ENCODE assay signal across 8 mouse cellular contexts in genomic region chr1:167239916-167240315, GRCm38 (mm10). TPM values are rescaled to one million over a fixed set of nuclear protein-coding genes. Genes with fewer than 3 reads are reported as not detected.
DNase-seq lines count a peak whose midpoint lies in the region; ATAC-seq lines count a peak whose summit lies in the region.

No protein-coding gene starts in this region.

- ATAC-seq in hindbrain, embryonic 14.5 days (ENCODE audit: low FRiP score), result no peak
- ATAC-seq in forebrain, embryonic 16.5 days, result peak; percentile 61

- H3K9ac ChIP-seq in hindbrain, embryonic 14.5 days, result no peak overlapping the region
- no peak overlapping the region for H3K9ac ChIP-seq in forebrain, embryonic 16.5 days (replicated peaks; ENCODE audit: low read depth, low read length)

- WGBS in hindbrain, embryonic 10.5 days, result 45% methylated on average over 12 of the region's 12 CpGs
- 34% methylated on average over 12 of the region's 12 CpGs for WGBS in hindbrain, embryonic 14.5 days
- 41% methylated on average over 12 of the region's 12 CpGs for WGBS in forebrain, embryonic 16.5 days

- no peaks in the 10 kb centered on the region for H3K27me3 ChIP-seq in hindbrain, embryonic 10.5 days (ENCODE audit: insufficient read depth, poor library complexity, severe bottlenecking)
- no peaks in the 10 kb centered on the region for H3K27me3 ChIP-seq in hindbrain, embryonic 14.5 days (ENCODE audit: control insufficient read depth, insufficient read depth, low read length)
- no peaks in the 10 kb centered on the region for H3K27me3 ChIP-seq in forebrain, embryonic 16.5 days (replicated peaks; ENCODE audit: control insufficient read depth, insufficient read depth, low read length)

- H3K4me2 ChIP-seq in hindbrain, embryonic 14.5 days (replicated peaks), result no peak overlapping the region
- no peak overlapping the region for H3K4me2 ChIP-seq in forebrain, embryonic 16.5 days (ENCODE audit: low read length)

- peaks cover 83% of the 10 kb centered on the region for H3K4me1 ChIP-seq in hindbrain, embryonic 10.5 days (replicated peaks)
- peaks cover 30% of the 10 kb centered on the region for H3K4me1 ChIP-seq in hindbrain, embryonic 14.5 days (replicated peaks; ENCODE audit: control insufficient read depth, insufficient read depth, low read length)
- peaks cover 26% of the 10 kb centered on the region for H3K4me1 ChIP-seq in forebrain, embryonic 16.5 days (replicated peaks; ENCODE audit: control insufficient read depth, insufficient read depth, low read length)

- peaks cover 29% of the 10 kb centered on the region for H3K36me3 ChIP-seq in hindbrain, embryonic 10.5 days
- peaks cover 14% of the 10 kb centered on the region; the same call in 1 of the 2 replicates for H3K36me3 ChIP-seq in hindbrain, embryonic 14.5 days (replicated peaks; ENCODE audit: control insufficient read depth, insufficient read depth)
- H3K36me3 ChIP-seq in forebrain, embryonic 16.5 days (ENCODE audit: control insufficient read depth, insufficient read depth), result no peaks in the 10 kb centered on the region

- peak overlapping the region; percentile 79 for H3K27ac ChIP-seq in hindbrain, embryonic 10.5 days
- H3K27ac ChIP-seq in hindbrain, embryonic 14.5 days, result no peak overlapping the region
- peak overlapping the region; percentile 25 for H3K27ac ChIP-seq in forebrain, embryonic 16.5 days (ENCODE audit: low read length)

- H3K9me3 ChIP-seq in hindbrain, embryonic 10.5 days, result no peaks in the 10 kb centered on the region
- H3K9me3 ChIP-seq in hindbrain, embryonic 14.5 days (ENCODE audit: control insufficient read depth, low read length), result no peaks in the 10 kb centered on the region
- H3K9me3 ChIP-seq in forebrain, embryonic 16.5 days (ENCODE audit: control insufficient read depth, low read length), result no peaks in the 10 kb centered on the region

- H3K4me3 ChIP-seq in hindbrain, embryonic 10.5 days, result no peak overlapping the region
- H3K4me3 ChIP-seq in hindbrain, embryonic 14.5 days (replicated peaks; ENCODE audit: low read length), result no peak overlapping the region
- H3K4me3 ChIP-seq in forebrain, embryonic 16.5 days (replicated peaks; ENCODE audit: low read length), result no peak overlapping the region

- peak; percentile 42 for DNase-seq in hindbrain, embryonic 10.5 days (ENCODE audit: low spot score)
- DNase-seq in hindbrain, embryonic 14.5 days (ENCODE audit: low spot score), result no peak
- DNase-seq in left cerebral cortex, adult 11 months (ENCODE audit: low spot score), result peak; percentile 50
- DNase-seq in right cerebral cortex, postnatal 14 days, result peak; percentile 48
- no peak for DNase-seq in adrenal gland, adult 2 months
- DNase-seq in B cell, adult 2 months, result no peak
- no peak for DNase-seq in natural killer cell, adult 2 months (ENCODE audit: low spot score in 2 of 2)

RNA-seq across cellular contexts. Expression of gene Uck2, which starts 45.2 kb away (rescaled TPM):
- 113 and 125 TPM in 2 replicates for polyA plus RNA-seq in hindbrain, embryonic 10.5 days (2016; fragmentation: Nextera tagmentation; extraction: Ambion mirVana)
- polyA plus RNA-seq in hindbrain, embryonic 14.5 days (2014; fragmentation: Nextera tagmentation; extraction: Ambion mirVana), result 48.8 and 49.6 TPM in 2 replicates
- 62.7 and 70.3 TPM in 2 replicates for polyA plus RNA-seq in forebrain, embryonic 16.5 days (2015; fragmentation: Nextera tagmentation; extraction: Ambion mirVana)
- total RNA-seq in adrenal gland, adult 2 months (2021), result 100 to 1,000 TPM in 1 of 2 experiments, 10 to 100 TPM in 1; 39.5 to 107 TPM
- polyA plus RNA-seq in adrenal gland, adult 2 months (2012; rRNA removed), result 15.8 and 30.4 TPM in 2 replicates

Comparison
In these comparisons a context has a peak if more than half of its experiments do, and no peak if none do; other contexts are left out.
1. DNase-seq: peak in hindbrain, embryonic 10.5 days (single experiment), left cerebral cortex, adult 11 months (single experiment) and right cerebral cortex, postnatal 14 days (single experiment); none in hindbrain, embryonic 14.5 days (single experiment), adrenal gland, adult 2 months (single experiment), B cell, adult 2 months (0 of 2) and natural killer cell, adult 2 months (0 of 2).